Mouse (Mus musculus) ES-E14 (cell line): ENCODE results near the gene Spef2.

Experiments
- HCFC1 ChIP-seq: IDR thresholded peaks from 2 replicates; pipeline ENCODE4 v1.6.1; 2012; ENCODE audit warnings: low read length, inconsistent platforms, borderline replicate concordance; ENCODE audit not compliant: insufficient read depth
- MAFK ChIP-seq: IDR thresholded peaks from 2 replicates; pipeline ENCODE4 v1.6.1; 2014; ENCODE audit warnings: mild to moderate bottlenecking, low read depth, low read length, inconsistent platforms; ENCODE audit not compliant: insufficient read depth

DNA sequence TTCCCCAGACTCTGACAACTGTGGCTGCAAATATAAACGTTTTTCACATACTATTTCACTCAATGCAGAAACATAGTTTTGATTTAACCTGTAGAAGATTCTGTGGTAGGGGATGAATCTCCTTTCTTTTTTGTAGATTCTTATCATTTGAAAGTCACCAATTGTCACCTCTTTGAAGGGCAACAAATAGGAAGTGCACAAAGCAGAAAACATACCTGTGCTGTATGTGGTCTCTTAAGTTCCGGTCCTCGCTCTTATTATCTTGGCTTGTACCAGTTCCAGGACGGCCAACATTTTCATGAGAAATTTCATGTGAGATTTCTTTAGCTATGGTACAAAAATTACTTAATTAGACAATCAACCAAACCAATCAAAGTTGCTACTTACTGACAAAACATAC lies 80.1 kb downstream of the Spef2 start:
- TF ChIP-seq MAFK (no peak), HCFC1 (no peak)
